Mouse (Mus musculus) small intestine, adult 2 months (tissue): ENCODE results near the gene Rbms3.

Experiments
- CTCF ChIP-seq: fragments of 200-500 bp; IDR thresholded peaks from 2 replicates; pipeline ENCODE4 v1.5.1; 2012; ENCODE audit warnings: low read depth, mild to moderate bottlenecking, control low read depth, inconsistent platforms, low read length, moderate library complexity, mixed read lengths; ENCODE audit not compliant: insufficient replicate concordance, insufficient read length; ENCODE audit errors: extremely low read depth
- POLR2A ChIP-seq: fragments of 200-500 bp; IDR thresholded peaks from 2 replicates; pipeline ENCODE4 v1.6.1; 2012; ENCODE audit warnings: low read depth, mild to moderate bottlenecking, control low read depth, inconsistent platforms, low read length, moderate library complexity

DNA sequence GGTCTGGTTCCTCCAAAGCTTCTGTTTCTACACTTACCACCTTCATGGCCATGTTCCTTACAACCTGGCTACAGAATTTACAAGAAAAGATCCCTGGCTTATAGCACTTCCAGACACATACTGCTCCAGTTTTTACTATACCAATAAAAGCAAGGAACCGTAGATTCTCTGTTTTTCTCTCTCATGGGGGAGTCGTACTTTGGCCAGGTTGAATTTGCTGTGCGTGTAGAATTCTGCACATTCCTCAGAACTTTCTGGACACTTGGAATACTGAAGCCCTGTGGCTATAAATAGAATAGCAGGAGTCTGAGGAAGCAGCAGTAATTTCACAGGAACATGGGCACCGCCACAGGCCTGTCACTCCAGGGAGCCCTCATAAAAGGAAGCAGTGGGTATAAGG is 766.1 kb downstream of the Rbms3 start:
- TF ChIP-seq CTCF (no peak), POLR2A (no peak)
